Mouse (Mus musculus): Measurements from ENCODE around the gene Ndc80.
"Not testable (repeated sequence)": the region's sequence is repeated elsewhere in the genome, so short reads cannot be mapped to it uniquely, and the experiment has no call there.

Ndc80 gene

GRCm38 (mm10) chr17:71526711-71527564, at the start of gene Ndc80:
Gene Ndc80, minus strand, starts transcription at chr17:71526857.
- in situ Hi-C loops (cut with MboI, MseI): loop anchor here (5.0 kb wide), 1 partner anchor 75 kb away; no protein-coding TSS in a partner anchor

DNA sequence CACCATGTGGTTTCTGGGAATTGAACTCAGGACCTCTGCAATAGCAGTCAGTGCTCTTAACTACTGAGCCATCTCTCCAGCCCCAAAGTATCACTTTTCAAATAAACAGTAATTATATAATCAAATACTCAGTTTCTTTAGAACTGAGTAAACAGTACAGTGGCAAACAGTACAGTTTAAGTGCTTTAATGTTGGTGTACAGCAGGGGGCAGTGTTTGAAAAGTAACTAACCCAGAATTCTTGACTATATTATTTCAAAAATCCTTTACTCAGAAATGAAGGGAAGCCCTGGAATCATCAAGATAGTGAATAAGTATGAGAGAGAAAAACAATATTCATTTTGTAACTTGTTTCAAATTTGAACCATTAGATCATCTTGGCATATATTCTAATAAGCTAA, 35.0 kb upstream of the Ndc80 start:
- in situ Hi-C loops (cut with MboI, MseI): no loop called here

GRCm38 (mm10) chr17:71552901-71553300, 26.2 kb upstream of the Ndc80 start:
- in situ Hi-C loops (cut with MboI, MseI): loop anchor here (10.0 kb wide), 2 partner anchors 322 to 1722 kb away; no protein-coding TSS in a partner anchor

DNA sequence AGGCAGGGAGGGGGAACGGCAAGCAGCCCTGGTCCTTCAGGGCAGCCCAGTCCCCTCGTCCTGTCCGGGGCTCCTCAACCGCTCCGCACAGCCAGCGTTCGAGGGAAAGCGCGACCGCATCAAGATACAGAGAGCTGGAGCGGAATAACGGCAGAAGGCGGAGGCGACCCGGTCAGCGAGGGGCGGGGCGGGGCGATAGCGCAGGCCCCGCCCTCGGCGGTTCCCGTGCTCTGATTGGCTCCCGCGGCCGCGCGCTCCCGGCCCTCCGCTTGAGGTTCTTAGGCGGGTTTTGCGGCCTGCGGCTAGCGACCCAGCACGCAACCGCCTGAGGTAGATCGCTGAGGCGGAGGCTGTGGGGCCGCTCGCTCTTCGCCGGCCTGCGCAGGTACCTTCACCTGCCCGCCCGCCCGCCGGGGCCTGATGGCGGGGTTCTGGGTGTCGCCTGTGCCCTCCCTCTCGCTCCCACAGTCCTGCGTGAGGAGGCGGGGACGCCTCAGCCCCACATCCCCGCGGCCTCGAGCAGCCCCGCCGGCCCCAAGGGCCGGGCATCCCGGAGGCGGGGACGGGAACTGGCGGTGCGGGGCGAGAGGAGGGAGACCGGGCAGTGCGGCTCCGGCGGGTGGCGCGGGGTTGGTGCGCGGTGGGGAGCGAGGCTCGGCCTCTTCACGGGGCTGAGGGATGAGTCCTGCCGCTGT, 25.2 kb upstream of the Ndc80 start, which contains the start of gene Spdya:
Gene Spdya, plus strand, starts transcription at position 305 of the 695 bp plus-strand sequence.
- in situ Hi-C loops (cut with MboI, MseI): loop anchor here (10.0 kb wide), 2 partner anchors 323 to 1723 kb away; no protein-coding TSS in a partner anchor

DNA sequence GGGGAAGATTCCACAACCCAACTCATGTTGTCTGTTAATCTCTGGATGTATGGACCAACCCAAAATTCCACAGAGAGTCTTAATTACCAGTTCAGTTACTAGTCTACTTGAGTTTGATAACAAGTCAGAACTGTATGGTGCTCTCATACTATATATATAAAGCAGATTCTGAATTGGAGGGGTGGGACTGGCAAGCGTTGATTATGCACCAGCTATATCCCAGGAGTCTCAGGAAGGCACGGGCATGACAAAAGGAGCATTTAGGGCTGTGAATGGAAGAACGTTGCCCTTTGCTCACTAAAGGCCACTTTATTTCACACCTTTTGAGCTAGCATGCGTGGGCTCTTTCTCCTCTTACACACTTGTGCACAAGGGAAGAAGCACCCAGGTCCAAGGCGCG, 24.7 kb upstream of the Ndc80 start:
- in situ Hi-C loops (cut with MboI, MseI): loop anchor here (10.0 kb wide), 2 partner anchors 323 to 1723 kb away; no protein-coding TSS in a partner anchor

DNA sequence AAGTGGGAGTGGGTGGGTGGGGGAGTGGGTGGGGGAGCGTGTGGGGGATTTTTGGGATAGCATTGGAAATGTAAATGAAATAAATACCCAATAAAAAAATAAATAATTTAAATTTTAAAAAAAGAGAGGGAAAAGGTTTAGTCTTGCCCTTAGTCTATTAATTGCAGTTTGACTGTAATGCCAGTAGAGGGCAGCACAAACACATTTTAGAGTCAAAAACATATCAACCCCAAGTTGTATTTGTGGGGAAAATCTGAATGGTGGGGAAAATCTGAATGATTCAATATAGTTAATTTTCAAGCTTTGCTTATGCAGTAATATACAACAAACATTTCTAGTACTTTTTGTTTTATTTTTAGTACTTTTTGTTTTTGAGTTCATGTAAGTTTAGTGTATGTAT, 21.9 kb upstream of the Ndc80 start:
- in situ Hi-C loops (cut with MboI, MseI): no loop called here

GRCm38 (mm10) chr17:71537164-71537563, 10.5 kb upstream of the Ndc80 start:
- in situ Hi-C loops (cut with MboI, MseI): no loop called here

GRCm38 (mm10) chr17:71535595-71535994, 8.9 kb upstream of the Ndc80 start:
- in situ Hi-C loops (cut with MboI, MseI): not testable (repeated sequence)

GRCm38 (mm10) chr17:71528042-71528441, 1.4 kb upstream of the Ndc80 start:
- in situ Hi-C loops (cut with MboI, MseI): loop anchor here (5.0 kb wide), 1 partner anchor 74 kb away; no protein-coding TSS in a partner anchor

DNA sequence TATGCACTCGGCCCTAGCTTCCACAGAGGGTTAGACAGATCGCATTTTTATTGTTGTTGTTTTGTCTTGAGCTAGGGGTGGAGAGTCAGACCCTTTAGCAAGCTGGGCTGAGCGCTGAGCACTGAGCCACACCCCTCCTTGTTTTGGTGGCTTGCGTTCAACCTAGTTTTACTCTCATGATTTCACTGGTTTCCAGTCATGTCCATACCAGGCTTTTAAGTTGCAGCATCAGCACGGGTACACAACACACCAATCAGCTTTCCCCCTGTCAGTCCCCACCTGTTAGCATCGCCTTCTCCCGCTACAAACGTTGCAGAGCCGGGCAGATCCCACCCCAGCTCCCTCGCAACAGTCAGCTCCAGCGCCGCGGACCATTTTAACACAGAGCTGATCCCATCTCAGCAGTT, 352 bp downstream of the Ndc80 start:
- in situ Hi-C loops (cut with MboI, MseI): loop anchor here (5.0 kb wide), 1 partner anchor 76 kb away; no protein-coding TSS in a partner anchor

DNA sequence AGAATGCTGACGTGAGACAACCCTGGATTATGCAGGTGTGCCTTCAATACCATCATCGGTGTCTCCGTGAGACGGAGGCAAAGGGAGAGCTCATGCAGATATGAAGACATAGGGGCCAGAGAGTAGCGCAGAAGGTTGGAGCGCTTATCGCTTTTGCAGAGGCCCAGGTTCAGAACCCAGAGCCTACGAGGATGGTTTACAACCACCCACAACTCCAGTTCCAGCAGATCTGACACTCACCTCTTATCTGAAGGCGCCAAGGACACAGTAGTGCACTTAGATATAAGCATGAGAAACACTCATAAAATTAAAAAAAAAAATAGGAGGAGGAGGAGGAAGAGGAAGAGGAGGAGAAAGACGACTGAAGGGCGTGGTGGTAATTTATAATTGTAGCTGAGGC, 16.4 kb downstream of the Ndc80 start:
- in situ Hi-C loops (cut with MboI, MseI): no loop called here

GRCm38 (mm10) chr17:71506832-71507231, 19.8 kb downstream of the Ndc80 start:
- in situ Hi-C loops (cut with MboI, MseI): loop anchor here (5.0 kb wide), 1 partner anchor 130 kb away; no protein-coding TSS in a partner anchor

DNA sequence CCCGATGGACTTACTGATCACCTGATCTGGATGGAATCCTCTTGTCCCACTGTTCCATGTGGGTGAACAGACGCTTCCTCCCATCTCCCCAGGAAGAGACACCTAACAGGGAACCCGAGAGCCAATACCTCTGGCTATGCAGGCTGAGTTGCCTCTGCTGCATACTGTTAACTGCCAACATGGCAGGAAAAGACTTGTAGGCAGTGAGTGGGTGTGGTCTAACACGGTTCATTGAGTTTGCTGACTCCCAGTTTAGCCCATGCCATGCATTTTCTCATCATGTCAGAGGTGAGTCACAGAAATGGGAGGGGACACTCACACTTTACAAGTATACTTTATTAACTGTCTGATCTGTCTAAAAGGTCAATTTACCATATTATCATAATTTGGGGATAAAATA, 30.9 kb downstream of the Ndc80 start:
- in situ Hi-C loops (cut with MboI, MseI): no loop called here

GRCm38 (mm10) chr17:71491332-71491686, 35.3 kb downstream of the Ndc80 start:
- in situ Hi-C loops (cut with MboI, MseI): no loop called here

GRCm38 (mm10) chr17:71490666-71491331, 35.9 kb downstream of the Ndc80 start:
- in situ Hi-C loops (cut with MboI, MseI): no loop called here

DNA sequence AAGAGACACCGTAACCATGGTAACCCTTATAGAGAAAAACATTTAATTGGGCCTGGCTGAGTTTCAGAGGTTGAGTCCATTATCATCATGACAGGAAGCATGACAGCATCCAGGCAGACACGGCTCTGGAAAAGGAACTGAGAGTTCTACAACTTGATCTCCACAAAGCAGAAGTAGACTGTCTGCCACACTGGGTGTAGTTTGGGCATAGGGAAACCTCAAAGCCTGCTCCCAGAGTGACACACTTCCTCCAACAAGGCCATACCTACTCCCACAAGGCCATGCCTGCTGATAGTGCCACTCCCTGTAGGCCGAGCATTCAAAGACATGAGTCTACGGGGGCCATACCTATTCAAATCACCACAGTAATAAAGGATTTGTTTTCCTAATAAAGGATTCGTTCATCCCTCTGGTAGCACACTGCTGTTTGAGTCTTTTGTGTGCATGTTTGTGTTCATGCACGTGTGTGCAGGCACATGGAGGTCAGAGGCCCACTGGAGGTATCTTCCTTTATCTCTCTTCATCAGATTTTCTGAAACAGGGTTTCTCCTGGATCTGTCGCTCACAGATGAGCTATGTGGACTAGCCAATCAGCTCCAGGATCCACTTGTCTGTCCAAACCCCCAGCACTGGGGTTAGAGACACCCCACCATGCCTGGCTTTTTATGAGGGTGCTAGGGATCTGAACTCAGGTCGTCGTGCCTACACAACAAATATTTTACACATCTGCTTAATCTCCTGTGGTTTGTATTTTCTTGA, 36.8 kb downstream of the Ndc80 start:
- in situ Hi-C loops (cut with MboI, MseI): no loop called here

GRCm38 (mm10) chr17:71486231-71486851, 40.3 kb downstream of the Ndc80 start:
- in situ Hi-C loops (cut with MboI, MseI): no loop called here

DNA sequence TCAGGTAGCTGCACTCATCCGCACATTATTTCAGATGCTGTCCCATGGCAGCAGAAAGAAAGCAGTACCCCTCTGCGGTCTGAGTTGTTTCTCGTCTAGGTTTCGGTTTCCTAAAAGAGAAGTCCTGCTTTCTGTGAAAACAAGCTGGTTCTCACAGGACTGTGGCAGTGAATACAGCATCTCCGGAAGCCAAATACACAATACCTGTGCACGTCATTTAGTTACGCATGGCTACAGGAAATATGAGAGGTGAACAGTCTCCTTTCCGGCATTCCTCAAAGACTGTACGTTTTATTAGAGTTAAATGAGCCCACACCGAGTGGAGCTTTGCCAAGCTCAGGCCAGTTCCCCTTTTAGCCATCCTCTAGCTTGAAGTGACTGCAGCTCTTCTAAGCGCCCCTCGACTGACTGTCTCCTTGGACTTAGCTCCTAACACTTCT, 40.8 kb downstream of the Ndc80 start:
- in situ Hi-C loops (cut with MboI, MseI): no loop called here

DNA sequence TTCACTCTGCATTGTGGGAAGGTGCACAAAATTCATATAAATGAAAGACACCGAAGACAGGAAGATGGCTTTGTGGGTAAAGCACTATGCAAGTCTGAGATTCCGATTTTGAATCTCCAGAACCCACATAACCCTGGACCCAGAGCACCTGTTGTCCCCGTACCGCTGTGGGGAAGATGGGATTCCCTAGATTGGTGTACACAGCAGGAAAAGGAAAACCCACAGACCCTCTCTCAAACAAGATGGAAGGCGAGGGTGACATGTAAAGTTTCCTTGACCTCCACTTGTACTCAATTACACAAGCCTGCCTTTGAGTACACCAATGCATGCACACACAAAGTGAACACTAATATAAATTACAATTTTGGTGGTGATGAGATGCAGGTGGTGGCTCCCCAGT, 41.9 kb downstream of the Ndc80 start:
- in situ Hi-C loops (cut with MboI, MseI): no loop called here

- in situ Hi-C loops (cut with MboI, MseI): no loop called here
These were observed 43.1 kb downstream of the Ndc80 start for GRCm38 (mm10) chr17:71483418-71484060.
